Mouse (Mus musculus) inflammation-experienced regulatory T-cells, adult 6 months (primary cell): ENCODE results near the gene Gm21987. TPM values are rescaled to one million over a fixed set of nuclear protein-coding genes. Genes with fewer than 3 reads are reported as not detected.

Experiments used
- ATAC-seq: one replicate; pipeline ENCODE4 v1.8.0; 2017
- polyA plus RNA-seq, 3 experiments: library from polyadenylated mRNA; unstranded; fragments of 100-300 nt; shearing (Covaris generic); gene quantifications; one replicate each; pipeline ENCODE4 v1.2.1; 2017

Gene Gm21987
- polyA plus RNA-seq, 3 experiments from 2014 or later, result not detected

GRCm38 (mm10) chr16:38395060-38395730 is 48.4 kb downstream of the Gm21987 start:
- ATAC-seq, result no peak

GRCm38 (mm10) chr16:38396155-38396554 is 49.3 kb downstream of the Gm21987 start:
- peak; percentile 57 for ATAC-seq

- no peak for ATAC-seq
These were observed 51.4 kb downstream of the Gm21987 start for GRCm38 (mm10) chr16:38398266-38398665.

GRCm38 (mm10) chr16:38399076-38399475 is 52.2 kb downstream of the Gm21987 start:
- ATAC-seq, result no peak

GRCm38 (mm10) chr16:38399531-38400231 is 52.8 kb downstream of the Gm21987 start:
- ATAC-seq, result peak; percentile 18

- ATAC-seq, result no peak
These were observed 53.6 kb downstream of the Gm21987 start for GRCm38 (mm10) chr16:38400311-38400960.

- ATAC-seq, result no peak
These were observed 54.6 kb downstream of the Gm21987 start for GRCm38 (mm10) chr16:38401468-38401867.

GRCm38 (mm10) chr16:38403639-38404038 is 56.8 kb downstream of the Gm21987 start:
- peak; percentile 86 for ATAC-seq

- ATAC-seq, result no peak
These were observed 59.5 kb downstream of the Gm21987 start for GRCm38 (mm10) chr16:38406293-38406692.

- no peak for ATAC-seq
These were observed 59.9 kb downstream of the Gm21987 start for GRCm38 (mm10) chr16:38406708-38407107.

GRCm38 (mm10) chr16:38407584-38407983 is 60.7 kb downstream of the Gm21987 start:
- ATAC-seq, result no peak

GRCm38 (mm10) chr16:38408416-38408815 is 61.6 kb downstream of the Gm21987 start:
- no peak for ATAC-seq

Other genes starting within 250 kb of the Gm21987 start
- gene Nr1i2, start 52.2 kb upstream of the Gm21987 start, polyA plus RNA-seq, result not detected
- gene Maats1, start 4.9 kb upstream of the Gm21987 start, polyA plus RNA-seq, result under 1 TPM in 1 of 3 experiments, not detected in 2; 0.19 TPM
- 100 to 1,000 TPM; 213 to 395 (median 300) TPM for gene Cox17, start within 50 bp of the Gm21987 start, polyA plus RNA-seq
- 10 to 100 TPM in 1 of 3 experiments, 1 to 10 TPM in 1, under 1 TPM in 1; 0.95 to 10.3 (median 2.3) TPM for gene Popdc2, start 15.2 kb downstream of the Gm21987 start, polyA plus RNA-seq
- under 1 TPM in 1 of 3 experiments, not detected in 2; 0.30 TPM for gene Pla1a, start 86.1 kb downstream of the Gm21987 start, polyA plus RNA-seq
- gene Adprh, start 105.7 kb downstream of the Gm21987 start, polyA plus RNA-seq, result 10 to 100 TPM; 43.1 to 93.7 (median 71.8) TPM
- gene Cd80, start 108.5 kb downstream of the Gm21987 start, polyA plus RNA-seq, result 10 to 100 TPM in 1 of 3 experiments, 1 to 10 TPM in 2; 2.6 to 12.9 (median 3.8) TPM
- 10 to 100 TPM; 10.1 to 18.5 (median 14.4) TPM for gene Timmdc1, start 175.6 kb downstream of the Gm21987 start, polyA plus RNA-seq
- gene Poglut1, start 203.2 kb downstream of the Gm21987 start, polyA plus RNA-seq, result 10 to 100 TPM; 30.8 to 37.8 (median 37.2) TPM
- gene Tmem39a, start 211.7 kb downstream of the Gm21987 start, polyA plus RNA-seq, result 10 to 100 TPM; 33.5 to 34.0 (median 33.6) TPM